Mouse (Mus musculus) layer of hippocampus, adult 11-12 months (tissue): ENCODE results near the gene Olfr149.
"Not testable (repeated sequence)": the region's sequence is repeated elsewhere in the genome, so short reads cannot be mapped to it uniquely, and the experiment has no call there.

Experiments
- DNase-seq: peaks from one replicate; pipeline ENCODE4 v3.0.0; 2022; ENCODE audit warnings: low spot score

Olfr149 gene

DNA sequence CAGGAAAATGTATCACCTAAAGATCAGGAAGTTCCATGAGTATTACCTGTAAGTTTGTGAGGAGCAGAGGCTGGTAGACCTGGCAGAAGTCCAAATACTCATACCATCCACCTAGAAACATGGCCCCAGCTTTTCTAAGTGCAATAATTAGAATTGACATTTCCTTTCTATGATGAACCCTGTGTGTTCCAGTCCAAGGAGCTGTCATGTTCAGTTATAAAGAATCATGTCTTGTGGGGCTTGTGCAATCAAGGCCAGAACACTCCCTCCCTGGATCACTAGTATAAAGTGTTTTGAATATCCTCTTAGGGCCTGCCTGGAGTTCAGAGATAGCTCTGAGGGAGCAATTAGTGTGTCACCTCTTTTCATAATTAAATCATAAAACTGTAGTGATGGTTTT, at the start of gene Olfr149:
Olfr149 (minus strand) TSS at position 101 of the 400 bp plus-strand sequence.
- no peak for DNase-seq

DNA sequence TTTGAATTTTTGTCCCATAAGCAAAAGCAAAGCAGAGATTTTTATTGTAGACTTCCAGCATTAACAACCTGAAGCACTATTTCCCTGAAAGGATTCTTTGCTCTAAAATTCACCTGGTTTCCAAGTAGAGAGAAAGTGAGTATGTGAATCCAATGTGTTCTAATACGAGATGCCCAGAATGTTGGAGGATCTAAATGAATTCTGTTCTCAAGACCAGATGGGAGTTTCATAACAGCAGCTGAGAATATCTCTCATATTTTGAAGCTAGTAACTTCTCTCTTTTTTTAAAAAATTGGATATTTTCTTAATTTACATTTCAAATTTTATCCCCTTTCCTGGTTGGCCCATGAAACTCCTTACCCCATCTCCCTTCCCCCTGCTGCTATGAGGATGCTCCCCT, 39.5 kb upstream of the Olfr149 start:
- no peak for DNase-seq

DNA sequence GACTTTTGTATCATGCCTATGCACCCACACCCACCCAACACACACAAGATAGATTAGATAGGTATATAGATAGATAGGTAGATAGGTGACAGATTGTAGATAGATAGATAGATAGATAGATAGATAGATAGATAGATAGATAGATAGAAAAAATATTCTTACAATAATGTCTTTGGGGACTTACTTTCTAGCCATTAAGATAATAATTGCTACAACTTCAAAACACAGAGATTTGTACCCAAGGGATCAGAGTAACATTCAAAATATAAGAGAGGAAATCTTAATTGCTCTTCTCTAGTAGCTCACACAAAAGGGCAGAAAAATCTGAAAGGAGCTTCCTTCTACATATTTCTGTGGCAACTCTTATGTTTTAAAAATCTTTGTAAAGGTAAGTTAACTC, 39.0 kb upstream of the Olfr149 start, which contains the start of gene Olfr967:
Olfr967 (plus strand) TSS at position 301 of the 400 bp plus-strand sequence.
- DNase-seq: no peak

DNA sequence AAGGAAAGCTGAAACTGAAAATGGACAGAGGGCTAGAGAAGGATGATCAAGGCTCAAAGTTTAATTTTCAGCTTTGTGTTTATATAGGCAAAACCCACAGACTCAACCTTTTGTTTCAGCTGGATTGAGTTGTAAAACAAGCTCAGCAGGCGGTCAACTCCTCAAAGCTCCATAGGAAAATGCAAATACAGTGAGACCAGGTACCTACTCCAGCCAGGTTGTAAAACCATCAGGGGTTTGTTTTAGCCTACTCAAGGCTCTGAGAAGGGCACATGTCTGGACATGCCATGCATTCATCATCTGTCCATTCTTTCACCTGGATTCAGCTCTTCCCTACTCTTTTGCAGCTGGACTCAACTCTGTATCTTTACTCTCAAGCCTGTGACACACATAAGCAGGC, 33.8 kb upstream of the Olfr149 start:
- no peak for DNase-seq

DNA sequence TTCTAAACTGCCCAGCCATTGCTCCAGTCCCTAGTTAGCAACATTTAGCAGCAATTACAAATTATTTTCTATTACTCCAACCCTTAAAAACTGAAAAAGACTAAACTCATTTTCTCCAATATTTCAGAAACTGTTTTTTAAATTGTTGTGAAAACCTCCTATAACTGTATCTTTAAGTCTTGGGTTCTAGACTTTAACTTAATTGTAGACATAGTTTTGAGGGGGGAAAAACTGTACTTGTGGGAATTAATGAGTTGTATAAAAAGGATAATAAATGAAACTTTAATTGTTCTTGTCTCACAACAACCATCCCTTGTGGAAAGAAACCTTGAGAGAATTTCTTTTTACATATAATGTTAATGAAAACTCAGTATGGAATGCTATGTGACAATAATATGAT, 23.8 kb upstream of the Olfr149 start, which contains the start of gene Olfr150:
Olfr150 (plus strand) TSS at position 301 of the 400 bp plus-strand sequence.
- no peak for DNase-seq

DNA sequence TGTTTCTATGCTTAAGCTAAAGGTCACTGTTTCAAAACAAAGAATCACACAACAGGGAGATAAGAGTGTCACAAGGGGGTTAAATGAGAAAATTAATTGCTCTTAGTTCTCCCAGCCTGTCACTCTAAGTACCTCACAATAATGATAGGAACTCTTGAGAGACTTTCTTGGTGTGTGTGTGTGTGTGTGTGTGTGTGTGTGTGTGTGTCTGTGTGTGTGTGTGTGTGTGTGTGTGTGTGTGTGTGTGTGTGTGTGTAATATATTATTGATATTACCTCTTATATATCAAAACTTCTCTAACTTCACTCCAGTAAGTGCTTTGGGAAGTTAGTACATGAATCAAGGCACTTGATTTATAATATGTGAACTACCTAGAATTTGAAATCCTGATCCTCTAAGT, 4.1 kb upstream of the Olfr149 start, which contains the start of gene Olfr965:
Olfr965 (plus strand) TSS at position 301 of the 400 bp plus-strand sequence.
- no peak for DNase-seq

DNA sequence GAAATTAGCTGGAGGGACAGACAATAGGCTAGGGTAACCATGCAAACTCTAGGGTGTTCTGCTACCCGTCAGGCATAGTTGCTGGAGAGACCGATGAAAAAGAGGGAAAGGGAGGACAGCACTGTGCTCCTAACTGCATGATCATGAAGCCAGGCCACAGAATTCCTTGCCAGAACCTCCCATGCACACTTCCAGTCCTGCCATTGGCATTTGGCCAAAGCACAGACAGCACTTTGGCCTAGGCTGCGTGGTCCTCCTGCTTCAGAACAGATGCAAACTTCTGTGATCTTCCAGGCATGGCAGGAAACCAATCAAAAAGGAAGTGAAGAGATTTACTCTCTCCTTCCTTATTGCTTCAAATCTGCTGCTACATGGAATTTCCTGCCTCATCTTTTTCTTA, 2.0 kb upstream of the Olfr149 start:
- no peak for DNase-seq

DNA sequence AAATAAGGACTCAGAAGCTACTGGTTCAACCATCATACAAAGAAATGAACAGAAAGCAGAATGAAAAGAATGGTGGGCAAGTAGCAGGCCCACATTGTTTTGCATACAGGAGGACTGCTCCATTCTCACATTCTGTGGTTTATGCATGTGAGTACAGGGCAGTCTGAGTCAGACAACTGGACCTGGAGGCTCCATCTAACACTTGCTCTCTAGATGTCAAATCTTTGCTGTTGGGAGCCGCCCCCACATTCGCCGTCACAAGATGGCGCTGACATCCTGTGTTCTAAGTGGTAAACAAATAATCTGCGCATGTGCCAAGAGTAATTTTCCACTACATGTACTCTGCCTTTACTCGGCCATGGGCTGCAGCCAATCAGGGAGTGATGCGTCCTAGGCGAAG, 5.8 kb downstream of the Olfr149 start:
- not testable (repeated sequence) for DNase-seq

DNA sequence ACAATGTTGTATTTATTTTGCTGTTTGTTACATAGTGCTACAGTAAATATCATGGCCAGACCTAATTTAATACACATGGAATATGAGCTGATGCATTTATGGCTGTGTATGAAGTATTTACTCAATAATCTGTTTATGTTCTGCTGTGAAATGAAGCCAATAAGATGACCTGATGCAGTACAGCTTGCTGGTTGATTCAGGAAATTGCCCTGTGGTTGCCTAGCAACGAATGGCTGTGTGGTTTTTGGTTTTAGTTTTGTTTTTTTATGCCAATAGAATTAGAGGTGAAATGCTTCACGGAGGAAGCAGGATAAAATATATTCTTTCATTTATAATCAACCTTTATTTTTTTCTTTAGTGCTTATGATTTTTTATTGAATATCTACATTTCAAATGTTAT, 27.6 kb downstream of the Olfr149 start:
- no peak for DNase-seq

DNA sequence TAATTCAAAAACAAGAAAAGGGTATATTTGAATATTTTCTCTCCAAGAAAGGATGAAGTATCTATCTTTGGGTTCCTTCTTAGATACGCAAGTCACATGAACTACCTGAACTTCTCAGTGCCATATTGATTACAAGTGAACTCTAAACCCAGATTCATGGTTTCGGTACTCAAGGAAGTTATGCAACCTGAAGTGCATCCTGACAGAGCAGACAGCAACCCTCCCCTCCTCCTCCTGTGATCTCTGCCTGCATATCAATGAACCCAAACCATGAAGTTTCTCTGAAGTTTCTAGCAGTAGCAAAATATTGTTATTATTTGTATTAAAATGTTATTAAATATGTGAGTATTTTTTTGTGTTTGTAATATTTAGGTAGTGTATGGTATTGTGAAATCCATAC, 28.4 kb downstream of the Olfr149 start:
- DNase-seq: no peak

DNA sequence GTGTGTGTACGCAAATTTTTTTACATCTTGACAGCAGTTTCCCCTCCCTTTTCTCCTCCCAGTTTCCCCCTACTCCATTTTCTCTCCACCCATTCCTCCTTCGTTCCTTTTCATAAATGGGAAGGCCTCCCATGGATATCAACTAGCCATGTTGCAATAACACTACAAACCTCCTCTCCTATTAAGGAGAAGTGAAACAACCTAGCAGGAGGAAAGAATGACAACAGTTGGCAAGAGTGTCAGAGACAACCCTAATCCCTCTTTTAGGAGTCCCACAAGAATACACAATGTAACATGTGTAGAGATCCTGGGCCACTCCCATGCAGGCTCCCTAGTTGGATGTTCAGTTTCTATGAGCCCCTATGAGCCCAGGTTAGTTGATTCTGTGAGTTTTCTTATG, 32.1 kb downstream of the Olfr149 start:
- DNase-seq: no peak

DNA sequence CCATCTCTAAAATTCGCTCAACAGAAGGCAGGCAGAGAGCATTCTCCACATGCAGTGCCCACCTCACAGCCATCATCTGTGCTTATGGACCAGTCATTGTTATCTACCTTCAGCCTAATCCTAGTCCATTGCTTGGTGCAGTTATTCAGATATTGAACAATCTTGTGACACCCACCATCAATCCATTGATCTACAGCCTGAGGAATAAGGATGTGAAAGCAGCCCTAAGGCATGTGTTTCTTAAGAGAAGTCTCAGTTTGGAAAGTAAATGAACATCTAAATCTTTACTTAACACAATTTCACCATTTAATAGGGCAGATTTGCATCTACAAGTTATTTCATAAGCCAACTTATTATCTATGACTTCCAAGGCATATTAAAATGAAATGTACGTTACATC, 37.2 kb downstream of the Olfr149 start:
- DNase-seq: no peak

DNA sequence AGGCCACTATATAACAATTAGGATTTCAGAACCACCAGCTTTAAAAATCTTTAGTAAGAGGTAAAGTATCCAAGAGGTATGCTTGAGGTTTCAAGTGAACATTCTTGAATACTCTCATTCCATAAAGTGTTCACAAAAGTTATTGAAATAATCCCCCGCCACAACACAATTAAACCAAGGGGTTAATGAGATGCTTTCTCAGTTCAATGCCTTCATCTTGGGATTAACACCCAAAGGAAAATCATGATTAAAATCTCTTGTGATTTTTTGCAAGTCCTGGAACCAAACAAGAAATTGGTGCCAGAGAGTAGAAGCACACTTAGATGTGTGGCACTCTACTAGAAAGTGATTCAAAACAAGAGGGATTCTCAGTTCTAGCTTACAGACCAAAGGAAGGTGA, 40.0 kb downstream of the Olfr149 start, which contains the start of gene Olfr963:
Olfr963 (plus strand) TSS at position 301 of the 400 bp plus-strand sequence.
- no peak for DNase-seq

DNA sequence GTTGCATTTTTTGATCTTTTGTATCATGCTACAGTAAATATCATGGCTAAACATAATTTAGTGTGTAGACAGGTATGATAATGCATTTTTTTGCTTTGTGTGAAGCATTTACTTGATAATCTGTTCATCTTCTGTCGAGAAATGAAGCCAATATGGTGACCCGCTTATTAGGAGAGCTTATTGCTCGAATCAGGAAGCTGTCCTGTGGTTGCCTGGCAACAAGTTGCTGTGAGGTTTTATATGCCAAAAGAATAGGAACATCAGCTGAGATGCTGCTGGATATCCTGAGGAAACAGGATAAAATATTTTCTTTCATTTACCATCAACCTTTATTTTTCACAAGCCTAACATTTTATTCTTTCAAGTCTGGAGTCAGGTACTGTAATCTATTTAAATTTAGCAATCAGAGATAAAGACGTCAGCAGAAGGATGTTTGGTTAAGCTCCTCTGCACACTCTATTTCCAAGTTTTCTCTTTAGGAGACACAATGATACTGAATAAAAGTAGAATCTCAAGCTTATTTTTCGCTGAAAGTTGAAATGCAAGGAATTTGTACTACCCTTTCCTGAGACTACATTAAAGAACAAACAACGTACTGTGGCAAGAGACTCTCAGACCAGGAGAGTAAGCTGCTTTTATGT, 52.0 kb downstream of the Olfr149 start:
- DNase-seq: peak; percentile 28
